Mouse (Mus musculus) layer of hippocampus, adult 11-12 months (tissue): ENCODE results near the gene Dmrtb1.

ENCODE experiments used
- DNase-seq: peaks from one replicate; pipeline ENCODE4 v3.0.0; 2022; ENCODE audit warnings: low spot score

The Dmrtb1 gene

DNA sequence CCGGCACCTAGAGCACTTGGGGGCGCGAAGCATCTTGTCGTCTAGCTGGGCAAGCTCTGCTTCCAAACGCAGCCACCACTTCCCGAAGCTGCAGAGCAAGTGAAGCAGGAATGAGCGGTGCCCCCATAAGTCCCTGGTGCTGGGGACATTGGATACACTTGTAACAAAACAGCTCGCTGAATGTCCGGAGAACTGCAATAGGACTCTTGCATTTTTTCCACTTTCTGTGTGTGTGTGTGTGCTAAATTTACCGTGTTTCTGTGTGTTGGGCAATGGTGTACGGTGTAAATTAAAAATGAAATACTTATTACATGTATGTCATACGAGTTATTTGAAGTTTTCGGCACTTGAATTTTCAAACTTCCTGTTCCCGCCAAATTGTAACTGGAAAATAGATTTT is at the start of gene Dmrtb1:
TSS of gene Dmrtb1 (minus strand) at position 101 of the 400 bp plus-strand sequence.
- no peak for DNase-seq

DNA sequence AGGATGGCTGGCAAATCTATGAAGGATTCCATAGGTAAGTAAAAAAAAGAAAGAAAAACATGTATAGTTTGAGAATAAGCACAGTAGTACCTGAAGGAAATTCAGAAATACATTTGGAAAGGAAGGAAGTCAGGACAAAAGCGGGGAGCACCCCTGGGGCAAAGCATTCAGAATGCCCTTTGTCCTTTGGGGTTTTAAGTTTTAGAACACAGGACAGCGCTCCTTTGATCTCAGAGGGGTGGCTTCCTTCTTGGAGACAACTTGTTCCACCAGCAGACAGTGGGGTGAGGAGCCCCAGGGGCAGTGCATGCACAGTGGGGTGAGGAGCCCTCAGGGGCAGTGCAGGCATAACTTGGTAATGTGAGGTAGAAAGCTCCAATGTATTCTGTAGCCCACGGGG is 49.6 kb upstream of the Dmrtb1 start:
- DNase-seq, result no peak

DNA sequence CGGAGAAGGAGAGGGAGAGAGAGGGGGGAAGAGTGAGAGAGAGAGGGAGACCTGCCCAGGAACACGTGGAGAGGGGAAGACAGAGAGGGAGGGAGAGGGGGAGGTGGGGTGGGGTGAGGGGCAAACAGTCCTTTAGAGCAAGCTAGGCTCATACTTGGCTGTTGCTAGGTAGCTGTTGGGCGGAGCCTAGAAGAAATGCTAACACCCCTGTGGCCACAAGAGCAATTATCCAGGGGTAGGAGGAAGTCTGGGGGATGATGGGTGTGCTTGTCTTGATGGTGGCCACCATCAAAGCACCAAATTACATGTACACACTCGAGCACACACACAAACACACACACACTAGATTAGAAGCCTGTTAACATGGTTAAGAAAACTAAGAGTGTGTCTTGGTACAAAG is 48.6 kb upstream of the Dmrtb1 start:
- DNase-seq, result no peak

DNA sequence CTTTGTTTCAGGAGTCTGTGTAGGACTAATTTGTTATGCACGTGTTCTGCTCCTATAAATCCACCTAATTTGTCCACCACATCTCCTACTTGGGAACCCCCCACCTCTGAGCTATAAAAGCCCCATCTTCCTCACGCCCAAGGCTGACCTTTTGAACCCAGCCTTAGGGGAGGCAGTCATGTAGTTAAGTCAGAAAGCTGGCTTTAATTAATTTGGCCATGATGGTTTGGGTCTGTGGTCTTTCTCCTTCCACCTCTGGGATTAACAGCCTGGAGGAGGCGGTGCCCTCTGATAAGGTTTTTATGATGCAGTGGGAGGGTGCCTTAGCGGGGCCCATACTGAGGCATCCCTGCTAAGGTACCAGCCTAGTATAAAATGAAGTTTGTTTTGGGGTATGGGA is 48.2 kb upstream of the Dmrtb1 start:
- no peak for DNase-seq

DNA sequence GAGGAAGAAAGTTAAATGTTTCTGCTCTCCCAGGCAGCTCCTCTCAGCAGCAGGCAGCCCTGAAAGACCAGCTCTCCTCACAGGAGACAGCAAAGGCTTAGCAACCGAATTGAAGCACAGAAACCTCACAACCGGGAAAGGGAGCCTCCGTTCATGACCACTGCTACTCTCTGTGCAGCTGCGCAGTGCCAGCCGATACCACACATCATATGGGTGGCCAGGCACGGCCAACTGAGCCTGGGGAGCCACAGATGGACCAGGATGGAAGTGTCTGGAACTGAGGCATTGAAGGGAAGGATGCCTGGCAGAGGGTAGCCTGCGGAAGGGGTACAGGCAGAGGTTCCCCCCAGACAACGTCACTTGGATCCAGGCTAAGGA is 47.0 kb upstream of the Dmrtb1 start:
- no peak for DNase-seq

DNA sequence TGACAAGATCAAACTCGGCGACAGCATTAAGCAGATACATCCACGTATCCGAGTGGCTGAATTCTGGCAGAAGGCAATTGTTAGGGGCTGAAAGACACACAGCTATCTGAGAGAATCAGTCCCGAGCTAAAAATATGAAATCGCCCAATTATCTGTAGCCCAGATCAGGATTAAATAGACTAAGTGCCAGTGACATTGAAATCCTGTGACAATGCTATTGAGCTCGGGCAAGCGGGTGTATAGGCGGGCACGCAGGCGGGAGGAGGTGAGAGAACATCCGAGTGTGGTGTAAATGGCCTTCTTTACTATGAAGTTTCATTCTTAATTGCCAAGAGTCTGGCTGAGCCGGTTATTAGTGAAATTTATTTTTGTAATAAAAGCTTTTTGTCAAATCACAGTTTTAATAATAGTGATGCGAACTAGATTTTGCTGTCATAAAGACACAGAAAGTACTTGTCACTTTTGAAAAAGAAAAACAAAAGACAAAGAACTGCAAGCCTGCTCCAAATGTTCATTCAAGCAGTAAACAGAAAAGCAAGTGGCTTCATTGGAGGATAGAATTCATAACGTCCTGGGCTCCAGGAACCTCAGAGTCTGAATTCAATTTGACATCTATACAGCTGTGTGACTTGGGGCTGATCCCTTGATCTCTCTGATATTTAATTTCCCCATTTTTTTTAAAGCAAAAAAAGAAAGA is 46.5 kb upstream of the Dmrtb1 start:
- no peak for DNase-seq

DNA sequence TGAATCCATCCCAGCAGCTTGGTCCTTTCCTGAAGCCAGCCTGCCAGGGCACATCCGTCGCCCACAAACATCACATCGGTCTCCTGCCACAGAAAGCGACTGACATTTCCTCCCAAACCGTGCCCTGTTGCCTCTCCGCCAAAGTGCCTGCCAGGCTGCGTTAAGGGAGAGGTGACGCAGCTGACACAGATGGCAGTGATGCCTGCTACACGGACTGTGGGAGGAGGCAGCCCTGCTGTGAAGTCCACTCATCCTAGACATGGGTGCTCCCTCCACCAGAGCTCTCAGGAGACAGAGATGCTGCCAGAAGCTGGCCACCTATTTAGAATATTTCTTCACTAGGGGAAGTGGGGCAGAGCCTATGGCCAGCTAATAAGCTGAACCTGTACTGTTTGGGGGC is 41.4 kb upstream of the Dmrtb1 start:
- no peak for DNase-seq

DNA sequence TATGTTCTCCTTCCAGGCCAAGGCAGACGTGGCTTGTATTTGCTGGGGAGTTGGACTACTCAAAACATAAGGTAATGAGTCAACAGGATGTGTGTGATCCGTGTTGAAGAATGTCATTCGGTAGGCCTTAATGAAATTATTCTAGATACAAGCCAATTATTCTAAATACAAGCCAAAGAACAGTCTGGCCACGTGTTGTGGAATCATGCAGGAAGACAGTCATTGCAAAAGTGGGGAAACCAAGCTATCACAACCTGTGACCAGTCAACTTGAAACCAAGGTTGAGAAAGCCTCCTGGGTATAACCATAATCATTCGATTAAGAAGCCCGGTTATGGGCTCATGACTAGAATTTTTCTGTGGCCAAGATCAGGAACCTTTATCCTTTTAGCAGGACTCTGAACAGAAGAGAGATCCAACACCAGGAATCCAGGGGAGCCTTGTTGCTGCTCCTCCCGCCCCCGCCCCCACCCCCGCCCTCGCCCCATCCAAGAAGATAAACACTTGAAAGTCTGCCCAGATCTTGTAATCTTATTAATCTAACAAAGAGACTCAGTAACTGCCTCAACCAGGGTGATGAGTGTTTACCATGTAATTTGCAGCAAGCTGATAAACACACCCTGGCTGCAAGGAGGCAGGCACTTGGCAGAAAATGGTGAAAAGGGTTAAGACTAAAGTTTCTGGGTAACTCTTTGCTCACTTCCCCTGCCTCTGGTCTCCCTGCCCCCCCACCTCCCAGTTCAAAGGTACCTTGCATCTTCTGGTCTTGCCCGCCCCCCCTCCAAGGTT is 36.2 kb upstream of the Dmrtb1 start:
- DNase-seq, result no peak

DNA sequence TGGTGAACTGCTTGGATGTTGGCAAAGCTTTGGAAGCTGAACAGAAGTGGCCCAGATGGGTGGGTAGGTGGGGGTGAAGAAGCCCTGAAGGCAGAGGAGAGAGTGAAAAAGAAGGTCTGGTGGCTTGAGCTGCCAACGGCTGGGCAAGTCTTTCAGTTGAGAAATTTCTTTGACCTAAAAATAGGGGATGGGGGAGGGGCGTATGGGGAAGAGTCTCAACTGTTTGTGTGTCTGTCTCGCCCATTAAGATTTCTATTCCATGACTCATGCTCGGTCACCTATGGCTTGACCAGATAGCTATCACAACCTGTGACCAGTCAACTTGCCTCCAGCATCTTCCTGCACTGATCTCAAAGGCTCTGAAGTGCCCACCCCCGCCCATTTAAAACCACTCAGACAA is 35.1 kb upstream of the Dmrtb1 start:
- no peak for DNase-seq

DNA sequence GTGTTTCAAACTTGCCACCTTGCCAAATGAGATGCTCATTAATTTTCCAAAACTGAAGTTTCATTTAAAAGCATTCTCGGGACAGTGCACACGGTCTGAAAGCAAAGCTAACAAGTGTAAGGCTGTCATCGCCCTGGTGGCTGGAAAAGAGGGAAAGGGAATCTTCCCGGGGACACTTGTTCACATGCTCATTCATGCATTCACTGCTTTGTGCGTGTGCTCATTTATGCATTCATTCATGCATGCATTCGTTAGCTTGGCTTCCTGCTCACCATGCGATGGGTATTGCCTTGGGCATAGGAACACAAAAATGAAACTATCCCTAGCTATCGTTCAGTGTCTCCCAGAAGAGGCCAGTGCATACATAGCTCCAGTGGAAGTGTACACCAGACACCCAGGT is 34.7 kb upstream of the Dmrtb1 start:
- no peak for DNase-seq

DNA sequence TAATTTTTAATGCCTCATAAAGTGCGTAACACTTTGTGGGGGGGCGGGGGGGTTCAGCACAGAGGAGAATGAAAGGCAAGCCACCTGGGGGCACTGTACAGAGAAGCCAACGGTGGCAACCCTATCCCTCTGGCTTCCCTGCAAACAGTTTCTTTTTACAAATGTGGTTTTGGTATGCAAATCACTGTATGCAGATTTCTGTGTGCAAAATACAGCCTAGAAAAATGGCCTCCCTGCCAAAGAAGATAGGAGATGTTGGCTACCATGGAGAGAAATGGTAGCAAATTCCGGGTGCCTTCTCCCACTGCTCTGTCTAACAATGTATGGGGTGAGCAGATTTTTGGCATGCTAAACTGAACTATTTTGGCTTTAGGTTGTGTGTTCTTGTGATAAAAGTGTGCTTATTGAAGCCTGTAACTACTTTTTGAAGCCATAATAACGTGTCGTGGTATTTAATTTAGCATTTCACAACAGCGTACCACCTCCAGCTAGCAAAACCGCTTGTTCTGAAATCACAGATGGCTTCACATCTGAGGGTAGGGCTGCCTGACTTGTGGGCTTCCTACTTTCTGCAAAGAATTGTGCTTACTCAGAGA is 33.8 kb upstream of the Dmrtb1 start:
- peak; percentile 69 for DNase-seq

DNA sequence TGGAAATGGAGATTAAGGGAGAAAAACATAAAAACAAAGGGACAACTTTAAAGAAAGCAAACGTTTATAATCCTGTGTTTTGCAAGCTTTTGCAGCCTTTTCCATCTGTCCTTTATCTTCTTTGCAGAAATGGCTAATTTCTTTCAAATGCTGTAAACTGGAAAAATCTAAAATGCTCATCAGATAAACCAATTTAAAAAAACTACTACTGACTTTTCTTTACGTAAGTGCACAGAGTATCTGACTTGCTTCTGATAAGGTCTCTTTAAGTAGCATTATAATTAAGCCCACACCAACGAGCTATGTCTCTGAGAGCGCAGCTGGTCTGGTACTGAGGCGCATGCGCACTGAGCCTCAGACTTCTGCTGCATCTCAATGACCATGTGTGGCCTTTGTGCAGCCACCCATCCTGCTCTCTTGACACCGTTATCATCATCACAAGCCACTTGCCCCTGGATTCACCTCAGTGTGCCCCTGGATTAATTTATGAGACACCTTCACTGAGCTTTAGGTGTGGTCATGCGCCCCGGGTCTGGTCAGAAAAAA is 32.8 kb upstream of the Dmrtb1 start:
- DNase-seq, result peak; percentile 35

DNA sequence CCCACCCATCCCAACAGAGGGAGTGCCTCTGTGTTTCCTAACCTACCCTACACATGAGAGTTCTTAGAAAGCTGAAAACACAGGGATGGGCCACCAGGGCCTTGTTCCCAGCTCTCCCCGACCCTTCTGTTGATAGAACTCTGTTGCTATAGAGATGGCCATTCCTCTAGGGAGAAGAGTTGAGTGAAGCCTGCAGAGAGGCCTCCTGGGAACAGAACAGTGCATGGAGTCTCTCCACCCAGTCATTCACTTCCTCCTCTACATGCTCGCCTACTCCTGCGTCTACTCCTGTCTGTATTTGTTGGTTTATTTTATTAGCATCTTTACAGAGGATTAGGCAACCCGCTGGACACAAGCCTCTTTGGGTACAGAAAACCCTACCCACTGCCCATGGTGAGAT is 22.9 kb upstream of the Dmrtb1 start:
- no peak for DNase-seq

DNA sequence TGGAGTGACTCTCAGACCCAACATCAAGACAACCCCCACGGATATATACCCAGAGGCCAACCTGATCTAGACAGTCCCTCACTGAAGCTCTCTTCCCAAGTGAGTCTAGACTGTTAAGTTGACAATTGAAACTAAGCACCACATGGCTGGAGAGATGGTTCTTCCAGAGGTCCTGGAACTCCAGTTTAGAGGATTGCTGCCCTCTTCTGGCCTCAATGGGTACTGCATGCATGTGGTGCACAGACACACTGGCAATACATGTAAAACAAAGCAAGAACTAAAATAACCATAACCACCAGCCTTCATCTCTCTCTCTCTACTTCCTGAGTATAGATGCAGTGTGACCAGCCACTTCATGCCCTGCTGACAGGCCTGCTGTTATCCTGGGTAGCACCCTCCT is 20.2 kb upstream of the Dmrtb1 start:
- DNase-seq, result no peak

DNA sequence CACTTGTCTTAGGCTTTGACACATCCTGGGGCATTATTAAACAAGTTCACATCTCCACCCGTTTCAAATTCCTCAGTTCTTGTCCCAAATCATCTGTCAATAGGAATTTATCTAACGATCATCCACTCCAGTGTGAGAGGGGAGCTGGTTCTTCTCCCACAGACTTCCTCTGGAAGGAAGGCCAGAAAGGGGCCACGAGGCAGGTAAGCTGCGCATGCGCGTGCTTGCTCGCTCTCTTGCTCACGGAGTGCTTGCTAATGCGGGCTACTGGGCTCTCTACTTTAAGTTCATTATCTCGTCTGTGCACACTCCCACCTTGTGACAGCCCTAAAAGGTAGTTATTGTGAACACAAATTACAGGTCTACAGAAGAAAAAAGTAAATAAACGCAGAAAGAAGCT is 17.6 kb upstream of the Dmrtb1 start:
- DNase-seq, result no peak

DNA sequence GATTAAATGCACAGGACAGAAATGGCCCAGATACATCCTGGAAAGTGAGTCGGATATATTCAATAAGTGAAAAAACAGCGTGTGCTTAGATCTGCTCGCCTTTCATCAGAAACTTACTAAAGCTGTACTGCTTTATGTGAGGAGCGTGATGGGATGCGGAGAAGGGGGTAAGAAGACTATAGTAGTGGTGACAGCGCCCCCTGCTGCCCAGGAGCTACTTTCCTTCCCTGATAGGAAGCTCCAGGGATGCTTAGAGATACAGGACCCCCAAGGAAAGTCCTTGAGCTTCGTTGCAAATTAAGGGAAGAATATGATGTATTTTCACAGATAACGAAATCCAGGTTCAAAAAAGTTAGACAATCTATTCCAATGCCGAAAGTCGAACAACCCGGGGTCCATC is 17.1 kb upstream of the Dmrtb1 start:
- DNase-seq, result peak; percentile 76

DNA sequence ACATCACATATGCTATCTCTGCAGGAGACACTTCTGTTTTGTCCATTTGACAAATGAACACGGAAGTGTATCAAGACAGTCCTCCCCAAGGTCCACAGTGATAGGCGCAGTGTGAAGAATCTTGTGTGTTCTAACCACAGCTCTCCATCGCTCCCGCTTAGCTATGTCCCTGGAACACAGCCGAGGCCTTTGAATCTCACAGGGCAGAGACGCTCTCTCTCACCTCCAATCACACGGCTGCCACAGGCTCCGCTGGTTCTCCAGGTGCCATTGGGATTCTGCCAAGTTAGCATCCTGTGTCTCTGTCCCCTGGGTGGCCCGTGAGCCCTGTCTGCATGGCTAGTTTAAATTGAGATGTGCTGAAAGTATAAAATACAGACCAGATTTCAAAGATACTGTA is 15.2 kb upstream of the Dmrtb1 start:
- DNase-seq, result no peak

DNA sequence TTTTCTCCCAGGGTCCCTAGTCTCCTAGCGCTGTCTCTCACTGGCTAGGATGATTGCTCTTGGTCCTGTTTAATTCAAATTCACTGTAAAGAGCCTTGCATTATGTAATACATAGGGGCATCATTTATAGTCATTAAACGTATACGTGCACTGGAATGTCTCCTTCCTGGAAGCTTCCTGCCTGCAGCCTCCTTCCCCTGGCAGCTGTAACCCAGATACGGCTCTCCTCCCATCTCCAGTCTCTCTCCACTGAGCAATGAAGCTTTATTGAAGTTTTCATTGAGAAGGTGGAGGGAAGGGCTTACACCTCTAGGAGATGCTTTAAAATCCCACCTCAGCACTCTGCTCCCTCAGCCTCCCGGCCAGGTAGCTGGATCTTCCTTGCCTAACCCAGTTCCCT is 9.8 kb upstream of the Dmrtb1 start:
- DNase-seq, result no peak

DNA sequence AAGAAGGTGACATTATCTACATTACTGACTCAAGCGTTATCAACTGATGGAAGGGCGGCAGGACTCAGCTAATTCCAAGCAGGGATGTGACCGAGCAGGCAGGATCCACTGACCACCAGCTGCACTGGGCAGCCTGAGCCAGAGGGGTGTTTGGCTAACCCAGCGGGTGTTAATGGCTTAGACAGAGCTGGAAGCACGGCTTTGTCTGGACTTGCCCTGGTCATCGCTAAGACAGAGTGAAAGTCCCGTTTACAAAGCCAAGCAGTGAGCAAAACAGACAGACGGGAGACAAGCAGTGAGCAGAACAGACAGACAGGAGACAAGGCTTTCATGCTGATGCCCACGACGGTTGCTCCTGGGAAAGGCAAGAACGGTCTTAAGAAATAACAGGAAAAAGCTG is 4.2 kb upstream of the Dmrtb1 start:
- no peak for DNase-seq

DNA sequence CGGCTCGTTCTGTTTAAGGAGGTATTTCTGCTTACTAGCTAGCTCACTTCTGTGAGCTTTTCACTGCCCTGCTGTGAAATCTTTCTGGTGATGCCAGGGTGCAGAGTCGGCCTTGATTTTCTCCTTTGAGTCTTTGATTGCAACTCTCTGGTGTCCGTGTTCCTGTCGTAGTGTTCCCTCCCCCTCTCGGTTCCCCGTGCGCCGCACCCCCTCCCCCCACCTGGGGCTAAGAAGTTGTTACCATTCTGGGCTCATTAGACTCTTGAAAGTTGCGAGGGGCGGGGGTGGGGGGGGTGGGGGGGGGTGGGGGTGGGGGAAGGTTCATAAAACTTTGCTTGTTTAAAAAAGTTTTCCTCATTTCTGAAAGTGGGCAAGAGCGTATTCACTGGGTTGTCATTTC is 3.1 kb upstream of the Dmrtb1 start:
- no peak for DNase-seq

DNA sequence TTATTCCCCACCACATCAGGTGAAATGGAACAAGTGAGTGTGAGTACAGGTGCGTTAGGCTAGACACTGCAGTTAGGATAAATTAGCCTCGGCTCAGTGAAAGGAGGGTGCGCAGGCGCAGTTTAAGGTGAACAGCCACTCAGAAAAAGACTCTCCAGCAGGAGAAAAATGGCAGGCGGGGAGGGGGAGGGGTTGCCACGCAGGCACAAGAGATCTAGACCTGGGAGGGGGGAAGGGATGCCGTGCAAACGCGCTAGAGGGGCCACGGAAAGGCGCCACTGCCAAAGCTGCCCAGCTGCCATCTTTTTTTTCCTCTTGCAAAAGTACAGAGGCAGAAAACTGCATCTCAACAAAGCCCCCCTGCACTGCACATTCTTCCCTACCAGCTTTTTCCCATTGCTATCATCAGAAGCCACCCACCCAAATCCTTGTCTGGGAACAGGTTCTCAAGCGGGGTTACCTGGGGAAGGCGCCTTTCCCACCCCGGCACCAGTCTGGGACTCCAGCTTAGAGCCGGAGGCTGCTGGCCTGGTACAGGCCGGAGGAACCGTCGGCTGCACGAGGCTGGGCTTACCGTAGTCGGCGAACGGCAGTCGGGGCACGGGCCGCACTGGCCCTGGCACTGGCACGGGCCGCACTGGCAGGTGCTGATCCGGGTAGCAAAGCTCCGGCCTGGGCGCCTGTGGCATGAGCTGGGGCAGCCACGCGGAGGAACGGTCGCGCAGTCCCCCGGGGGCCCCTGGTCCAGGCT is 849 bp downstream of the Dmrtb1 start:
- DNase-seq, result no peak

DNA sequence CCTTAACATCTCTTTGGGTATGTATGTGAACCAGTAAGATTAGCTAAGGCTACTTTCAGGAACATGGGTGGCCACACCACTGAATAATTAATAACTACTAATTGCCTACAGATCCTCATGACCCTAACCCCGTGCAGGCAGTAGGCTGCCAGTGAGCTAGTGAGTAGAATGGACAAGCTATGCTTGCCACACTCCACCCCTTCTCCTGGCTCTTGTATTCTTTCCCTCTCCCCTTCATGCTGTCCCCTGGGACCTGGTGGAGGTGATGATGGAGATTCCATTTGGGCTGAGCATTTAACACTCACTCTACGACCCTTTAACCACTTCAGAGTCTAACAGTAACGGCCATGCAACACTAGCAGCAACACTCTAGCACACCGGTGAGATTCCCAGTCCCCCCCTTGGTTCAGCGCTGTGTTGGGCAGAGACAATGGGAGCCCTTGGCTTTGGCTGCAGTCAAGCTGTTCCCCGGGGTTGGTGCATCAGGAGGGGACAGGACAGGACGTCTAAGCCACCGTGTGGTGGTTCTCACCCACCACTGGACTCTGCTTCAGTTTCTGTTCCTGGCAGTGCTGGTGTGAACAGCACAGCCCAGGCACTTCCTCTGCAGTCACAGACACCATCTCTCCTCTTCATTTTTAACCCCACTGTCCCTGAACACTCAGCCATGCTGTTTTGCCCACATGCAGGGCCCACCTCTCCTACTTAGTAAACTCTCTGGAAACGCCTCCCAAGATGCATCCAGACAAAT is 2.8 kb downstream of the Dmrtb1 start:
- DNase-seq, result no peak
